Mouse (Mus musculus) intestine, embryonic 15.5 days (tissue): ENCODE results near the gene Olfr543. TPM values are rescaled to one million over a fixed set of nuclear protein-coding genes. Genes with fewer than 3 reads are reported as not detected.

Experiments
- ATAC-seq: fragments of 200-750 bp; cut with Nextera tagmentation; 2 replicates; pipeline ENCODE4 v1.8.0; 2017; ENCODE audit warnings: moderate TSS enrichment, moderate library complexity
- H3K27ac ChIP-seq: fragments of 300-500 bp; sonication (generic); 2 replicates; pipeline ENCODE4 v1.5.1; 2015; ENCODE audit warnings: mild to moderate bottlenecking, inconsistent platforms
- H3K27me3 ChIP-seq: fragments of 300-500 bp; sonication (generic); replicated peaks from 2 replicates; pipeline ENCODE4 v1.6.1; 2015; ENCODE audit warnings: inconsistent platforms
- H3K36me3 ChIP-seq: fragments of 300-500 bp; sonication (generic); 2 replicates; pipeline ENCODE4 v1.6.1; 2015; ENCODE audit warnings: inconsistent platforms
- H3K4me1 ChIP-seq: fragments of 300-500 bp; sonication (generic); replicated peaks from 2 replicates; pipeline ENCODE4 v1.6.1; 2015; ENCODE audit warnings: inconsistent platforms
- H3K4me2 ChIP-seq: fragments of 300-500 bp; sonication (generic); replicated peaks from 2 replicates; pipeline ENCODE4 v1.6.1; 2015; ENCODE audit warnings: mild to moderate bottlenecking, inconsistent platforms
- H3K4me3 ChIP-seq: fragments of 300-500 bp; sonication (generic); replicated peaks from 2 replicates; pipeline ENCODE4 v1.5.1; 2015; ENCODE audit warnings: inconsistent platforms
- H3K9ac ChIP-seq: fragments of 300-500 bp; sonication (generic); 2 replicates; pipeline ENCODE4 v1.6.1; 2015; ENCODE audit warnings: inconsistent platforms
- H3K9me3 ChIP-seq: fragments of 300-500 bp; sonication (generic); 2 replicates; pipeline ENCODE4 v1.6.1; 2016; ENCODE audit warnings: inconsistent platforms
- WGBS: fragments of 180-500 bp; shearing (Covaris S2); methylation state at CpG from one replicate; pipeline ENCODE4 v1.1.7; 2015; 5-methylcytosine and 5-hydroxymethylcytosine counted together
- polyA plus RNA-seq: library from polyadenylated mRNA; unstranded; fragments of >200 nt; fragmentation: Nextera tagmentation; extraction: Ambion mirVana; gene quantifications from 2 replicates; pipeline ENCODE4 v1.2.1, GENCODE M21; 2015

The Olfr543 gene
- polyA plus RNA-seq, 1 experiment from 2014 or later: 0.13 TPM

DNA sequence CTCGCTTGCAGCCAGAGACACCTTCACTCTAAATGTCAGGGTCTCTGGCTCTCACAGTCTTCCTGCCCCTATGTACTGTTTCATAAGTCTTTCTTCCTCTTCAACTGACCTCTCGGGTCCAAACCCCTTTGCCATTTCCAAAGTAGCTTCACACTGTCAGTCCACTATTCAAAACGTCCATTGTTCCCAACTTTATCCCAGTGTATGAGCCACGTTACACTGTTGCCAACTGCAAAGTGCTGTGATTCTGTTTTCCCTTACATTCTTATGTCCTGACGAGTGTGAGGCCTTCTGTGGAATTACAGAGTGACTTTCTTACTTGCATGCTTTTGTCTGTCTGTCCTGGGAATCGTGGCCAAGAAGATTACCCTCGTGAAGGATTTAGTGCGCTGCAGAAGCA is 13.9 kb downstream of the Olfr543 start:
- Histone ChIP-seq H3K27me3 (no peaks in the 10 kb centered on the region), H3K36me3 (peaks cover 34% of the 10 kb centered on the region), H3K4me2 (no peak overlapping the region), H3K9me3 (no peaks in the 10 kb centered on the region), H3K4me3 (no peak overlapping the region), H3K4me1 (no peaks in the 10 kb centered on the region), H3K9ac (no peak overlapping the region), H3K27ac (no peak overlapping the region)
- WGBS: 90% methylated on average over 8 of the region's 8 CpGs
- no peak for ATAC-seq

DNA sequence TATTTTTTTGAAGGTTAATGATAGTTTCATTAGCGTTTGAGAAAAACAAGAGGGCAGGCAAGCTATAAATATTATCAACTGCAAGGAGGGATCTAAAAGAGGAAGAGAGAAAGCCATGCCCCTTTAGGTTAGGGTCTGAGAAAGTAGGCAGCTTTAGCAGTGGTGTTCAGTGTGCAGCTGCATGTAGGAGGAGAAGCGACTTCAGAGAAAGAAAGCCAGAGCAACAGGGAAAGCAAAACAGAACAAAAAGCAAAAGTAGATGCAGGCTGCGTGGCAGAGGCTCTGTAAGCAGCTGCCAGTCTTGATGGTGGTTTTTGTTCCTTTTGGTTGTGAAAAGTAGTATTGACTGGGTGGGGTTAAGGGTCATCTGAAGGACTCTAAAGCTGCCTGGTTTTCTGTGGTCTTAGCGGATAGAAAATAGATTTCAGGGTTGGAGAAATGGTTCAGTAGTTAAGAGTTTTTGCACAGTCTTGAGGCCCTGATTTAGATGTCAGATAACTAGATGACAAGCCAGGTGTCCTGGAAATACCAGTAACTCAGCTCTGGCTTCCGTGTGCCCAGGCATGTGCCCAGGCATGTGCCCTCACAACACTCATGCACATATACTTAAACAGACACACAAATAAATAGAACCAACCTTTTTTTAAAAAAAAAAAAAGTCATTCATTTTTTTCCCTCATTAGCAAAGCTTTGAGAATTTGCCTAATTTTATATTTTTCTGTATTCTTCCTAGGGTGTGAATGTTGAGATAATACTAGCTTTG is 22.7 kb downstream of the Olfr543 start:
- 89% methylated on average over 5 of the region's 5 CpGs for WGBS
- ATAC-seq: no peak
- H3K36me3 ChIP-seq: peaks cover 37% of the 10 kb centered on the region
- H3K4me3 ChIP-seq: no peak overlapping the region
- H3K27me3 ChIP-seq: no peaks in the 10 kb centered on the region
- no peak overlapping the region for H3K4me2 ChIP-seq
- no peak overlapping the region for H3K9ac ChIP-seq
- no peak overlapping the region for H3K27ac ChIP-seq
- H3K9me3 ChIP-seq: no peaks in the 10 kb centered on the region
- H3K4me1 ChIP-seq: no peaks in the 10 kb centered on the region

DNA sequence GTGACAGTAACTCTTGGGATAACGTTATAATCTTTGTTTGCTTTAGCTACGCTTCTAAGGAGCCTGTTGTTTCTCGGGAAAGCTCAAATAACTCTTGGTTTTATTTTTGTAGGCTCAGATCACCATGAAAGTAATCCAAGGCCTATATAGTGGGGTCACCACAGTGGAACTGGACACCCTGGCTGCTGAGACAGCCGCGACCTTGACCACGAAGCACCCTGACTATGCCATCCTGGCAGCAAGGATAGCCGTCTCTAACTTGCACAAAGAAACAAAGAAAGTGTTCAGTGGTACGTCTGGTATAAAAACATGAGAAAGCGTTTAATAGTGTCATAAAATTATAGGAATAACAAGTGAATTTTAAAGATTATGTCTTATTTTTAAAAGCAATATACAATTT is 35.0 kb downstream of the Olfr543 start:
- no peak for ATAC-seq
- no peak overlapping the region for H3K4me2 ChIP-seq
- H3K27ac ChIP-seq: no peak overlapping the region
- H3K4me3 ChIP-seq: no peak overlapping the region
- 0 out of 2 replicates have a peak, but pooled peaks cover 11% of the 10 kb centered on the region for H3K4me1 ChIP-seq
- H3K27me3 ChIP-seq: no peaks in the 10 kb centered on the region
- 90% methylated on average over 9 of the region's 9 CpGs for WGBS
- H3K36me3 ChIP-seq: peaks cover 13% of the 10 kb centered on the region
- no peaks in the 10 kb centered on the region for H3K9me3 ChIP-seq
- H3K9ac ChIP-seq: no peak overlapping the region

DNA sequence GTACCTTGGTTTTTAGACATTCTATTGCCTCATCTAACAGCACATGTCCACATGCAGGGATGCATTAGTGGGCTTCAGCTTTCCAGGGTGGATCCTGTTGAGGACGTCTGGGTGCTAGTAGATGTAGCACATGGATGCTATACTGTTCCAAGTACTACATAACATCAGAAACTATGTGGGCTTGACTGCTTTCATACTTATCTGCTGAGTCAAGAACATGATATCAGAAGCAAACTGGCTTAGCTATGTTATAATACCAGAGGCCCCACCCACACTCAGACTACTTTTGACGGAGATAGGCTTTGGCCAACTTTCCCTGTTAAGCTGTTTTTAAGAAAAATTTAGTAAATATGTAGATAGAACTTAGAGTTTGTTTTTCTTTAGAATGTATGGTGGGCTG is 37.2 kb downstream of the Olfr543 start:
- Histone ChIP-seq H3K36me3 (peaks cover 10% of the 10 kb centered on the region), H3K4me1 (0 out of 2 replicates have a peak, but pooled peaks cover 11% of the 10 kb centered on the region), H3K4me2 (no peak overlapping the region), H3K9me3 (no peaks in the 10 kb centered on the region), H3K9ac (no peak overlapping the region), H3K4me3 (no peak overlapping the region), H3K27ac (no peak overlapping the region), H3K27me3 (no peaks in the 10 kb centered on the region)
- 69% methylated on average over 2 of the region's 2 CpGs for WGBS
- no peak for ATAC-seq

DNA sequence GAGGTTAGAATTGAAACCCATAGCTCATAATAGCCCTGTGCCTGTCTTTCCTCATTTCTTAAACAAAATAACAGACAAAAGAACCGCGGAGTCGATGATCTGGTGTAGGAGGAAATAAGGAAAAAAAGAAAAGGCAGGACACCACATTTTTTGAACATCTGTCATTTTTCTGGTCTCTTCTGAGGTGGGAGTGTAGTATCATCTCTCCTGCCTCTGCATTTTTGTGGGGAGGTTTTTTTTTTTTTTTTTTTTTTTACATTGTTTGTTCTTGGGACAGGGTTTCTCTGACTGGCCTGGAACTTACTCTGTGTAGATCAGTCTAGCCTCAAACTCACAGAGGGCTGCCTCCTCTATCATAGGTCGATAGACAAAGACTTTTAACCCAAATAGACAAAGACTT is 39.0 kb downstream of the Olfr543 start:
- Histone ChIP-seq H3K27ac (peak overlapping the region; percentile 89), H3K27me3 (no peaks in the 10 kb centered on the region), H3K36me3 (peaks cover 7% of the 10 kb centered on the region; the same call in 1 of the 2 replicates), H3K4me1 (0 out of 2 replicates have a peak, but pooled peaks cover 11% of the 10 kb centered on the region), H3K4me2 (peak overlapping the region; percentile 59), H3K4me3 (peak overlapping the region; percentile 79), H3K9ac (peak overlapping the region; percentile 78), H3K9me3 (no peaks in the 10 kb centered on the region)
- under 1% methylated on average over 4 of the region's 4 CpGs for WGBS
- ATAC-seq: peak; percentile 13; the same call in 1 of the 2 replicates

DNA sequence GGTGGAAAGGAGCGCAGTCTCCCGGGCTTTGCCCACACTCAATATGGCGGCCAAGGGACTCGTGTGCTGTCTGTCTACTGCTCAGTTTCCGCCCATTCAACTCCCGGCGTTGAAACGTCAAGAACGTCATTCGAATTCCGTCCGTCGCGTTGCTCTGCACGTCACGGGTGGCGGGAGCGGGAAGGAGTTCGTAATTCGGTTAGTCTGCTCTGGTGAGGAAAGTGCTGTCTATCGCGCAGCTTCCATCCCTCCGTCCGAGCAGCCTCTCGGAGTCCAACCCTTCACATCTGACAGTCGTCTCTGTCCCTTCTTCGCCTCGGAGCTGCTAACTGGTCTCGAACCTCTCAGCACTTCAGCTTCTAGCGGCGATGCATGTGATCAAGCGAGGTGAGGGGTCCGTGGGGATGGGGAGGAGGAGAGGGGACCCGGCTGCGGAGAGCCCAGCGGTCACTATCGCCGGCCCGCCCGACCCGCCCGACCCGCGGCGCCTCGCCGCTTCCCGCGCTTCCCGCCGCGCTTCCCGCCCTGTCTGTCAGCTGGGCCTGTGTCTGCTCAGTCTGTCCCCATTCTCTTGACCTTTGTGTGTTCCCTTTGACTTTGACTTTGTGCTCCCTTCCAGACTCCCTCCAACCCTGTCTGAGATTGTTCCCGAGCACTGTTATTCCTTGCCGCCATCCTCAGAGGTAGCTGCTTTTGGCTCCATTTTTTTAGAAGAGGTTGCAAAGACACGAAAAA is 39.7 kb downstream of the Olfr543 start, which contains the start of gene Rrm1:
Rrm1 (plus strand) TSS at position 39 of the 735 bp plus-strand sequence.
- under 1% methylated on average over 56 of the region's 56 CpGs for WGBS
- H3K27me3 ChIP-seq: no peaks in the 10 kb centered on the region
- H3K9me3 ChIP-seq: no peaks in the 10 kb centered on the region

DNA sequence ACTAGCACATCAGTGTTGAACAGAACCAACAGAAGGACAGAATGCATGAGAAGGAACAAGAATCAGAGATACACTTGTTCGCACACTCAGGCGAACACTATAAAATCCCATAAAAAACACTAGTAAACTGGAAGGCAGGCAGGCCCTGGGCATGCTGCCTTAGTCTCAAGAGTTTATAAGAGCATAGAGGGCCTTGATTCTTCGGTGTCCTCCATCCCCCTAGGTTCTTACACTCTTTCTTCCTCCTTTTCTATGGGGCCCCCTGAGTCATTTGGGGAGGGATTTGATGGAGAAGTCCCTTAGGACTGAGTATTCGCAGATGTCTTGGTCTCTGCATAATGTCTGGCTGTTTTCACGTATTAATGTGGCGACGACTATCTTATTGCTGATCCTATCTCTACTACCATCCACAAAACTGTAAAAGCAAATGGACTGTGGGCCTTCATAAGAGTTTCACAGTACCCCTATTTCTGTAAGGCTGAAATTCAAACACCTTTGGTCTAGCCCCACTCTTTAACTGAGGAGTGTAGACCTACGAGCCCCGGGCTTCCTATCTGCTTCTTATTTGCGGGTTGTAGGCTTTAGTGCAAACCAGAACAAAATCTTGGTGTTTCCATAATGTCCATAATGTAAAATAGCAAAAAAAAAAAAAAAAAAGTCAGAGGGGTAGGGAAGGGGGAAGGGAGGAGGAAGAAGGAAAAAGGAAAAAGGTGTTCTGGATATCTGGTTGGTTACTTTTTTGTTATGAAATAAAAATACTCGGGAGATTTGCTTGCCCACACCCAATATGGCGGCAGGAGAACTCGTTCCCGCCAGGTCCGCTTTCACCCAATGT is 40.4 kb downstream of the Olfr543 start:
- WGBS: 53% methylated on average over 15 of the region's 15 CpGs
- Histone ChIP-seq H3K4me3 (peak overlapping the region; percentile 79), H3K9me3 (no peaks in the 10 kb centered on the region), H3K4me1 (0 out of 2 replicates have a peak, but pooled peaks cover 11% of the 10 kb centered on the region), H3K27ac (0 out of 2 replicates have a peak overlapping the region, but pooled peaks have one; percentile 36), H3K4me2 (peak overlapping the region; percentile 59), H3K36me3 (peaks cover 4% of the 10 kb centered on the region; the same call in 1 of the 2 replicates), H3K9ac (no peak overlapping the region), H3K27me3 (no peaks in the 10 kb centered on the region)
- ATAC-seq: peak; percentile 6; the same call in 1 of the 2 replicates

More for the DNA sequence above, 39.7 kb downstream of the Olfr543 start, which contains the start of gene Rrm1:
- Histone ChIP-seq H3K9ac (peak within 1 kb of the TSS; percentile 78), H3K36me3 (peaks cover 7% of the 10 kb centered on the region; the same call in 1 of the 2 replicates), H3K4me2 (peak within 1 kb of the TSS; percentile 59), H3K4me3 (peak within 1 kb of the TSS; percentile 79), H3K4me1 (0 out of 2 replicates have a peak, but pooled peaks cover 11% of the 10 kb centered on the region), H3K27ac (peak within 1 kb of the TSS; percentile 89)
- peak; percentile 98 for ATAC-seq

DNA sequence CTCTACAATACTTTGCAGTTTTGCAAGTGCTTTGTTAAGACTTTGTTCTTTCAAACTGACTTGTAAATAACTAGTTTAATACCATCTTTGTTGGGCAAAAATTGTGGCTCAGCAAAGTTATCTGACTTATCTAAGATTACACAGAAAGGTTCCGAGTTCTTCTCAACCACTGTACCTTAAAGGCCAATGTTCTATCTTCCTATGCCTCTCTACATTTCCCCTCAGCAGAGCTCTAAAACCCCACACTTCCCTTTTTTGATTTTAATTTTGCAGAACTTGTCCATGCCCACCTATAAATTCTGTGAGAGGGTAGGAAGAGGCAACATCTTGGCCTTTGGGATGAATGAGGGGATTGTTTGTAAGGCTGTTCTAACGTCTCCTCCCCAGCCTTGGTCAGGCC is 47.1 kb downstream of the Olfr543 start:
- H3K9me3 ChIP-seq: no peaks in the 10 kb centered on the region
- H3K4me1 ChIP-seq: no peaks in the 10 kb centered on the region
- no peaks in the 10 kb centered on the region for H3K36me3 ChIP-seq
- ATAC-seq: no peak
- 71% methylated on average over 2 of the region's 2 CpGs for WGBS
- no peak overlapping the region for H3K27ac ChIP-seq
- H3K9ac ChIP-seq: no peak overlapping the region
- no peak overlapping the region for H3K4me2 ChIP-seq
- no peaks in the 10 kb centered on the region for H3K27me3 ChIP-seq
- H3K4me3 ChIP-seq: no peak overlapping the region

Other genes starting within 250 kb of the Olfr543 start
- gene Rhog, start 225.6 kb downstream of the Olfr543 start, polyA plus RNA-seq: 60.2 and 62.1 TPM in 2 replicates
- 20.1 TPM in 2 replicates for gene Stim1, start 213.9 kb downstream of the Olfr543 start, polyA plus RNA-seq
- gene Rrm1, start 40.0 kb downstream of the Olfr543 start, polyA plus RNA-seq: 127 and 138 TPM in 2 replicates
- gene Olfr544, start 6.6 kb upstream of the Olfr543 start, polyA plus RNA-seq: 0.06 TPM in 1 of 2 replicates, not detected in the other
- gene Olfr545, start 17.9 kb upstream of the Olfr543 start, polyA plus RNA-seq: 0.05 TPM in 1 of 2 replicates, not detected in the other
- not detected in 2 replicates for gene Olfr547, start 53.1 kb upstream of the Olfr543 start, polyA plus RNA-seq
- gene Olfr548-ps1, start 59.2 kb upstream of the Olfr543 start, polyA plus RNA-seq: not detected in 2 replicates
- gene Olfr549, start 68.2 kb upstream of the Olfr543 start, polyA plus RNA-seq: not detected in 2 replicates
- gene Trim21, start 83.8 kb upstream of the Olfr543 start, polyA plus RNA-seq: 0.56 and 1.2 TPM in 2 replicates
- not detected in 2 replicates for gene Olfr550, start 89.8 kb upstream of the Olfr543 start, polyA plus RNA-seq
- gene Olfr551, start 110.2 kb upstream of the Olfr543 start, polyA plus RNA-seq: not detected in 2 replicates
- gene Olfr552, start 116.1 kb upstream of the Olfr543 start, polyA plus RNA-seq: not detected in 2 replicates
- gene Olfr553, start 136.5 kb upstream of the Olfr543 start, polyA plus RNA-seq: not detected in 2 replicates
- not detected in 2 replicates for gene Olfr554, start 156.8 kb upstream of the Olfr543 start, polyA plus RNA-seq
- not detected in 2 replicates for gene Olfr555, start 177.1 kb upstream of the Olfr543 start, polyA plus RNA-seq
- gene Olfr556, start 183.2 kb upstream of the Olfr543 start, polyA plus RNA-seq: not detected in 2 replicates
- gene Trim68, start 205.6 kb upstream of the Olfr543 start, polyA plus RNA-seq: 11.0 and 11.6 TPM in 2 replicates
- not detected in 2 replicates for gene Olfr557, start 214.2 kb upstream of the Olfr543 start, polyA plus RNA-seq
- gene Olfr558, start 220.5 kb upstream of the Olfr543 start, polyA plus RNA-seq: 0.20 and 0.28 TPM in 2 replicates
- not detected in 2 replicates for gene Olfr33, start 237.4 kb upstream of the Olfr543 start, polyA plus RNA-seq
- not detected in 2 replicates for gene Olfr559, start 245.8 kb upstream of the Olfr543 start, polyA plus RNA-seq